Mouse (Mus musculus) midbrain, embryonic 11.5 days (tissue): ENCODE measurements around the gene Aff1. TPM values are rescaled to one million over a fixed set of nuclear protein-coding genes. Genes with fewer than 3 reads are reported as not detected.

ENCODE experiments used
- ATAC-seq: fragments of 200-750 bp; cut with Nextera tagmentation; 2 replicates; pipeline ENCODE4 v1.8.0; 2017; ENCODE audit warnings: moderate TSS enrichment, moderate library complexity; ENCODE audit not compliant: low FRiP score
- DNase-seq: peaks from one replicate; pipeline ENCODE4 v3.0.0; 2015; ENCODE audit warnings: low spot score; ENCODE audit errors: missing footprints
- H3K27ac ChIP-seq: fragments of 300-500 bp; sonication (generic); 2 replicates; pipeline ENCODE4 v1.5.1; 2014; ENCODE audit warnings: low read depth, low read length
- H3K27me3 ChIP-seq: fragments of 300-500 bp; sonication (generic); 2 replicates; pipeline ENCODE4 v1.6.1; 2014; ENCODE audit warnings: mild to moderate bottlenecking, low read length, moderate library complexity, mixed read lengths; ENCODE audit not compliant: control insufficient read depth, insufficient read depth
- H3K36me3 ChIP-seq: fragments of 300-500 bp; sonication (generic); 2 replicates; pipeline ENCODE4 v1.6.1; 2014; ENCODE audit warnings: mild to moderate bottlenecking, low read length, moderate library complexity, mixed read lengths; ENCODE audit not compliant: control insufficient read depth, insufficient read depth
- H3K4me1 ChIP-seq: fragments of 300-500 bp; sonication (generic); 2 replicates; pipeline ENCODE4 v1.6.1; 2014; ENCODE audit warnings: low read length; ENCODE audit not compliant: control insufficient read depth, insufficient read depth
- H3K4me2 ChIP-seq: fragments of 300-500 bp; sonication (generic); 2 replicates; pipeline ENCODE4 v1.6.1; 2014; ENCODE audit warnings: mild to moderate bottlenecking, moderate library complexity
- H3K4me3 ChIP-seq: fragments of 300-500 bp; sonication (generic); 2 replicates; pipeline ENCODE4 v1.5.1; 2014; ENCODE audit warnings: low read depth, low read length
- H3K9ac ChIP-seq: fragments of 300-500 bp; sonication (generic); 2 replicates; pipeline ENCODE4 v1.6.1; 2014; ENCODE audit warnings: low read length
- H3K9me3 ChIP-seq: fragments of 300-500 bp; sonication (generic); 2 replicates; pipeline ENCODE4 v1.6.1; 2016; ENCODE audit warnings: low read length; ENCODE audit not compliant: control insufficient read depth
- WGBS: fragments of 180-500 bp; shearing (Covaris S2); extraction: QIAGEN DNeasy Blood & Tissue Kit; methylation state at CpG from one replicate; pipeline ENCODE4 v1.1.7; 2014; 5-methylcytosine and 5-hydroxymethylcytosine counted together
- polyA plus RNA-seq: library from polyadenylated mRNA; unstranded; fragments of >200 nt; fragmentation: Nextera tagmentation; extraction: Ambion mirVana; gene quantifications from 2 replicates; pipeline ENCODE4 v1.2.1, GENCODE M21; 2014

The Aff1 gene
- polyA plus RNA-seq, 1 experiment from 2014 or later, result 5.9 TPM

GRCm38 (mm10) chr5:103778314-103779117 is 86.3 kb downstream of the Aff1 start:
- ATAC-seq, result peak; percentile 88
- Histone ChIP-seq H3K36me3 (no peaks in the 10 kb centered on the region), H3K4me2 (peak overlapping the region; percentile 43), H3K4me3 (peak overlapping the region; percentile 11; the same call in 1 of the 2 replicates), H3K27ac (peak overlapping the region; percentile 67), H3K27me3 (no peaks in the 10 kb centered on the region), H3K4me1 (peaks cover 30% of the 10 kb centered on the region), H3K9ac (peak overlapping the region; percentile 24; the same call in 1 of the 2 replicates), H3K9me3 (no peaks in the 10 kb centered on the region)
- DNase-seq, result peak; percentile 98
- under 1% methylated on average over 17 of the region's 17 CpGs for WGBS

GRCm38 (mm10) chr5:103779836-103780235 is 87.7 kb downstream of the Aff1 start:
- Histone ChIP-seq H3K27me3 (no peaks in the 10 kb centered on the region), H3K9ac (no peak overlapping the region; the same call in 1 of the 2 replicates), H3K4me3 (no peak overlapping the region), H3K27ac (no peak overlapping the region), H3K4me2 (no peak overlapping the region), H3K36me3 (0 out of 2 replicates have a peak, but pooled peaks cover 2% of the 10 kb centered on the region), H3K9me3 (no peaks in the 10 kb centered on the region), H3K4me1 (peaks cover 30% of the 10 kb centered on the region)
- WGBS, result 15% methylated on average over 10 of the region's 10 CpGs
- peak; percentile 90 for DNase-seq
- no peak for ATAC-seq

DNA sequence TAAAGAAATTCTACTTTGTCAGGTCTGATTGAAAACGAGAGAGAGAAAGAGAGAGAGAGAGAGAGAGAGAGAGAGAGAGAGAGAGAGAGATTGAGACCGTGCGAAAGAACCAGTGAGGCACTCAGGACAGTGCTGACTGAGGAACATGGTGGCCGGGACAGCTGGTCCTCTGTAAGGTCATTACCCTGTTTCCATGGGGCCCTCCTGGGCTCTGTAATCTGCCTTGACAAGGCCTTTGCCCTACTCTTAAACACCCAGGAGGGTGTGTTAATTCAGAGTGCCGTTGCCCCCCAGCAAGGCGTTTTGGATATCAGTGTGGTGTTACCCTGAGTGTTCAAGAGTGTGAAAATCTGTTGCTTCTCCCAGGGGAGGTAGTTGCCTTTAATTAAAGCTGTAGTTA is 88.1 kb downstream of the Aff1 start:
- Histone ChIP-seq H3K9me3 (no peaks in the 10 kb centered on the region), H3K4me1 (peaks cover 30% of the 10 kb centered on the region), H3K4me3 (no peak overlapping the region), H3K27me3 (no peaks in the 10 kb centered on the region), H3K9ac (no peak overlapping the region; the same call in 1 of the 2 replicates), H3K4me2 (no peak overlapping the region), H3K36me3 (0 out of 2 replicates have a peak, but pooled peaks cover 2% of the 10 kb centered on the region), H3K27ac (no peak overlapping the region)
- peak; percentile 25; the same call in 1 of the 2 replicates for ATAC-seq
- no peak for DNase-seq
- WGBS, result 23% methylated on average over 6 of the region's 6 CpGs

- no peak for ATAC-seq
- Histone ChIP-seq H3K9ac (no peak overlapping the region), H3K4me2 (no peak overlapping the region), H3K4me1 (peaks cover 30% of the 10 kb centered on the region), H3K36me3 (0 out of 2 replicates have a peak, but pooled peaks cover 2% of the 10 kb centered on the region), H3K27me3 (no peaks in the 10 kb centered on the region), H3K27ac (no peak overlapping the region), H3K9me3 (no peaks in the 10 kb centered on the region), H3K4me3 (no peak overlapping the region)
- WGBS, result 76% methylated on average over 6 of the region's 6 CpGs
- no peak for DNase-seq
Measured at GRCm38 (mm10) chr5:103780836-103781235, 88.7 kb downstream of the Aff1 start.

GRCm38 (mm10) chr5:103783086-103783668 is 91.0 kb downstream of the Aff1 start:
- WGBS, result 86% methylated on average over 11 of the region's 11 CpGs

DNA sequence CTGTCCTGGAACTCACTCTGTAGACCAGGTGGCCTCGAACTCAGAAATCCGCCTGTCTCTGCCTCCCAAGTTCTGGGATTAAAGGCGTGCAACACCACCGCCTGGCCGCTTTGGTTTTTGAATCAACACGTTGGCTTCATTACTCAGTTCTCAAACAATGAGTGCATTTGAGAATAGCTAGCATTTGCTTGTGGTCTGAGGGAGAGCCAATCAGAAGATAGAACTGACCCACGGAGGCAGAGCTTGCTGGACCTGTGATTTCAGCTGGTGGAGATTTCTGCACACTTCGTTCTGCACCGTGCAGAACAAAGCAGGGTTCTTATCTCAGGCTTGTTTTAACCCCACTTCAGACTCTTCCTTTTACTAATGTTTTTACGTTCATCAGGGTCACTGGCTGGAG is 93.9 kb downstream of the Aff1 start:
- DNase-seq (no peak), ATAC-seq (no peak)
- Histone ChIP-seq H3K9ac (no peak overlapping the region), H3K4me3 (no peak overlapping the region), H3K27ac (no peak overlapping the region), H3K4me1 (peaks cover 3% of the 10 kb centered on the region; the same call in 1 of the 2 replicates), H3K27me3 (no peaks in the 10 kb centered on the region), H3K4me2 (no peak overlapping the region), H3K9me3 (no peaks in the 10 kb centered on the region), H3K36me3 (0 out of 2 replicates have a peak, but pooled peaks cover 2% of the 10 kb centered on the region)
- 91% methylated on average over 10 of the region's 10 CpGs for WGBS

More at GRCm38 (mm10) chr5:103783086-103783668, 91.0 kb downstream of the Aff1 start:
- H3K27me3 ChIP-seq, result no peaks in the 10 kb centered on the region
- H3K4me3 ChIP-seq, result no peak overlapping the region
- ATAC-seq (no peak), DNase-seq (no peak)
- H3K4me1 ChIP-seq, result peaks cover 20% of the 10 kb centered on the region
- H3K9ac ChIP-seq, result no peak overlapping the region
- H3K36me3 ChIP-seq, result 0 out of 2 replicates have a peak, but pooled peaks cover 2% of the 10 kb centered on the region
- no peak overlapping the region for H3K27ac ChIP-seq
- H3K9me3 ChIP-seq, result no peaks in the 10 kb centered on the region
- H3K4me2 ChIP-seq, result no peak overlapping the region

DNA sequence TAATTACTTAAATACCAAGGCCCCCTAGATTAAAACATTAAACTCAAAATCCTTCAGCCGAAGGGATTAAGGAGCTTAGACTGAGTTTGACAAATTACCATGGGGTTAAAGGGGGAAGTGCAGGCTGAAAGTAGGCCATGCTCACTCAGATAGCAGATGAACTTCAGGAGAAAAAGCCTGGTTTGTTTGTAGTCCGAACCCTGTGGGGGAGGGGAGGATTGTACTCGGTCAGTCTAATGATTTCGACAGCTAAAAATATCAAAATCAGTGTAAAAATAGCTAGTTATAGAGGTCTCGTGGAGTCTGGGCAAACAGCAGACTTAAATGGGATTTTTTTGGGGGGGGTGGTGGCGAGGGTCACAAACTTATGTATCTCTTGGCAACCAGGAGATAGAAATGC is 96.3 kb downstream of the Aff1 start:
- Histone ChIP-seq H3K9me3 (no peaks in the 10 kb centered on the region), H3K36me3 (0 out of 2 replicates have a peak, but pooled peaks cover 2% of the 10 kb centered on the region), H3K27ac (no peak overlapping the region), H3K9ac (no peak overlapping the region), H3K27me3 (no peaks in the 10 kb centered on the region), H3K4me1 (peaks cover 3% of the 10 kb centered on the region; the same call in 1 of the 2 replicates), H3K4me2 (no peak overlapping the region), H3K4me3 (no peak overlapping the region)
- no peak for DNase-seq
- ATAC-seq, result no peak
- 51% methylated on average over 6 of the region's 6 CpGs for WGBS

GRCm38 (mm10) chr5:103788976-103789375 is 96.8 kb downstream of the Aff1 start:
- no peak overlapping the region for H3K27ac ChIP-seq
- H3K9me3 ChIP-seq, result no peaks in the 10 kb centered on the region
- DNase-seq (no peak), ATAC-seq (no peak)
- 0 out of 2 replicates have a peak, but pooled peaks cover under 1% of the 10 kb centered on the region for H3K36me3 ChIP-seq
- no peak overlapping the region for H3K9ac ChIP-seq
- no peak overlapping the region for H3K4me2 ChIP-seq
- peaks cover 3% of the 10 kb centered on the region; the same call in 1 of the 2 replicates for H3K4me1 ChIP-seq
- H3K4me3 ChIP-seq, result no peak overlapping the region
- H3K27me3 ChIP-seq, result no peaks in the 10 kb centered on the region
- WGBS, result 43% methylated on average over 2 of the region's 2 CpGs

GRCm38 (mm10) chr5:103789619-103790116 is 97.5 kb downstream of the Aff1 start:
- H3K36me3 ChIP-seq, result no peaks in the 10 kb centered on the region
- no peaks in the 10 kb centered on the region for H3K27me3 ChIP-seq
- no peak overlapping the region for H3K4me2 ChIP-seq
- ATAC-seq, result no peak
- WGBS, result 92% methylated on average over 9 of the region's 9 CpGs
- no peak overlapping the region for H3K4me3 ChIP-seq
- peaks cover 3% of the 10 kb centered on the region; the same call in 1 of the 2 replicates for H3K4me1 ChIP-seq
- H3K27ac ChIP-seq, result no peak overlapping the region
- no peak overlapping the region for H3K9ac ChIP-seq
- DNase-seq, result no peak
- H3K9me3 ChIP-seq, result no peaks in the 10 kb centered on the region
